Mouse (Mus musculus) liver, embryonic 14.5 days (tissue): ENCODE results near the gene Ralgapa2. TPM values are rescaled to one million over a fixed set of nuclear protein-coding genes. Genes with fewer than 3 reads are reported as not detected.

Experiments
- ATAC-seq: fragments of 200-750 bp; cut with Nextera tagmentation; 2 replicates; pipeline ENCODE4 v1.8.0; 2017; ENCODE audit warnings: moderate number of reproducible peaks, mild to moderate bottlenecking, moderate library complexity; ENCODE audit not compliant: insufficient read depth
- DNase-seq, 3 experiments: peaks; one replicate each; pipeline ENCODE4 v3.0.0-alpha.2; 2012 to 2013; ENCODE audit warnings: low read depth in 3 of 3, low spot score in 3 of 3
- H3K27ac ChIP-seq: fragments of 300-500 bp; sonication (generic); 2 replicates; pipeline ENCODE4 v1.5.1; 2014; ENCODE audit warnings: moderate library complexity, mild to moderate bottlenecking, control low read depth, inconsistent platforms
- H3K27me3 ChIP-seq: fragments of 300-500 bp; sonication (generic); 2 replicates; pipeline ENCODE4 v1.6.1; 2014; ENCODE audit warnings: mild to moderate bottlenecking, low read length, moderate library complexity; ENCODE audit not compliant: control insufficient read depth, insufficient read depth
- H3K36me3 ChIP-seq: fragments of 300-500 bp; sonication (generic); replicated peaks from 2 replicates; pipeline ENCODE4 v1.6.1; 2014; ENCODE audit warnings: low read depth; ENCODE audit not compliant: control insufficient read depth, insufficient read depth
- H3K4me1 ChIP-seq, 2 experiments: fragments of 200-500 bp in 1 of 2; fragments of 300-500 bp in 1 of 2; sonication (generic) in 1 of 2; replicated peaks; 2 replicates each; pipeline ENCODE4 v1.6.1; 2012 to 2014; ENCODE audit warnings: antibody characterized with exemption in 1 of 2, inconsistent platforms in 1 of 2, low read length in 1 of 2; ENCODE audit not compliant: control insufficient read depth in 2 of 2, insufficient read depth in 2 of 2
- H3K4me2 ChIP-seq: fragments of 300-500 bp; sonication (generic); 2 replicates; pipeline ENCODE4 v1.6.1; 2014; ENCODE audit warnings: low read depth, mild to moderate bottlenecking, control low read depth, moderate library complexity
- H3K4me3 ChIP-seq, 2 experiments: fragments of 200-500 bp in 1 of 2; fragments of 300-500 bp in 1 of 2; sonication (generic) in 1 of 2; 2 replicates each; pipeline ENCODE4 v1.5.1; 2012 to 2014; ENCODE audit warnings: low read depth in 2 of 2, low read length in 2 of 2, mild to moderate bottlenecking in 2 of 2, control low read depth in 1 of 2, inconsistent platforms in 1 of 2, moderate library complexity in 1 of 2; ENCODE audit not compliant: insufficient read depth in 1 of 2
- H3K9ac ChIP-seq: fragments of 300-500 bp; sonication (generic); replicated peaks from 2 replicates; pipeline ENCODE4 v1.6.1; 2014; ENCODE audit warnings: mild to moderate bottlenecking, control low read depth, moderate library complexity
- H3K9me3 ChIP-seq: fragments of 300-500 bp; sonication (generic); 2 replicates; pipeline ENCODE4 v1.6.1; 2016; ENCODE audit warnings: low read length, mixed read lengths; ENCODE audit not compliant: control insufficient read depth
- CTCF ChIP-seq: IDR thresholded peaks from 2 replicates; pipeline ENCODE4 v1.5.1; 2016; ENCODE audit warnings: antibody characterized with exemption, low read depth, control low read depth
- EP300 ChIP-seq: IDR thresholded peaks from 2 replicates; pipeline ENCODE4 v1.6.1; 2016; ENCODE audit warnings: antibody characterized with exemption, low read depth
- WGBS: fragments of 180-500 bp; shearing (Covaris S2); extraction: QIAGEN DNeasy Blood & Tissue Kit; methylation state at CpG from one replicate; pipeline ENCODE4 v1.1.7; 2014; ENCODE audit not compliant: insufficient replicate concordance; 5-methylcytosine and 5-hydroxymethylcytosine counted together
- polyA plus RNA-seq, 2 experiments: library from polyadenylated mRNA; depleted of rRNA in 1 of 2; stranded (reverse) in 1 of 2; unstranded in 1 of 2; fragments of >200 nt; fragmentation: Nextera tagmentation in 1 of 2; extraction: Ambion mirVana in 1 of 2; gene quantifications; 2 replicates each; pipeline versions ENCODE4 v1.2.1 to v1.2.3; 2012 to 2014

Ralgapa2 gene
- polyA plus RNA-seq, 2 experiments, result 2.1 to 3.6 TPM

DNA sequence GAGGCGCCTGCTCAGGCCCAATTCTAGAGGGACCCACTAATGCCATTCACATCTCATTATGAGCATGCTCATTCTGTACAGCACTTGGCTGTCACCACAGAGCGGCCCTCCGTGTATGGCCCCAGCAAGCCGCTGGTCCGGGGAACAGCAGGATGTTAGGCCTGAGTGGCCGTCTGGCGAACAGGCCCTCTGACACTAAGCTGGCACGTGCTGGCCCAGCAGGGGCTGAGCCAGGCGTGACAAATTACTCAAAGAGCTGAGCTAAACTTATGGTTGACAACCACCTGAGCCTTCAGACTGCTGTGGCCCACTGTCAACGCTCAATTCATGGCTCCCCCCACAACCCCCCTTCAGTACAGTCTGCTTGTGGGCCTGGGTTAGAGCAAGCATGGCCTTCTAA, 249.9 kb downstream of the Ralgapa2 start:
- TF ChIP-seq EP300 (no peak), CTCF (no peak)
- 63% methylated on average over 10 of the region's 10 CpGs for WGBS
- Histone ChIP-seq H3K27me3 (no peaks in the 10 kb centered on the region), H3K36me3 (no peaks in the 10 kb centered on the region), H3K4me2 (no peak overlapping the region), H3K9ac (no peak overlapping the region), H3K4me1 (no peaks in the 10 kb centered on the region), H3K9me3 (no peaks in the 10 kb centered on the region), H3K27ac (no peak overlapping the region), H3K4me3 (no peak overlapping the region)
- ATAC-seq (no peak), DNase-seq (no peak)

DNA sequence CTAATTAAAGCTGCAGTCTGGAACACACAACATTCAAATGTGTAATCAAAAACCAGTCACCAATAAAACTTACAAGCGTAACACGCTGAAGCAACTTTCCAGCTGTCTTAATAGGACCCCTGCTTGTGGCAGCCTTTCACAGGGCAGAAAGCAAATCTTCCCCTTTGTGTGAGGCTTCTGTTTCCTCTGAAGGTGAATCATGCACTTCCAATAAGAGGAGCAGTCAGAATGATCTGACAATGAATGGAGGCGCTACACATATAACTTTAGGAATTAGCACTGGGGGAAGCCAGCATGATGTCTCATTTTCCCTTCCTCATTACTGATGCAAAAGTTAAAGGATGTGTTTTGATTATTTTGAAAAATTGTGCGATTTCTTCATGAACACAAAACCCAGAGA, 251.0 kb downstream of the Ralgapa2 start:
- TF ChIP-seq EP300 (no peak), CTCF (no peak)
- Histone ChIP-seq H3K4me1 (no peaks in the 10 kb centered on the region), H3K27me3 (no peaks in the 10 kb centered on the region), H3K4me2 (no peak overlapping the region), H3K4me3 (no peak overlapping the region), H3K36me3 (no peaks in the 10 kb centered on the region), H3K9ac (no peak overlapping the region), H3K9me3 (no peaks in the 10 kb centered on the region), H3K27ac (no peak overlapping the region)
- 82% methylated on average over 4 of the region's 4 CpGs for WGBS
- DNase-seq, result no peak
- no peak for ATAC-seq

DNA sequence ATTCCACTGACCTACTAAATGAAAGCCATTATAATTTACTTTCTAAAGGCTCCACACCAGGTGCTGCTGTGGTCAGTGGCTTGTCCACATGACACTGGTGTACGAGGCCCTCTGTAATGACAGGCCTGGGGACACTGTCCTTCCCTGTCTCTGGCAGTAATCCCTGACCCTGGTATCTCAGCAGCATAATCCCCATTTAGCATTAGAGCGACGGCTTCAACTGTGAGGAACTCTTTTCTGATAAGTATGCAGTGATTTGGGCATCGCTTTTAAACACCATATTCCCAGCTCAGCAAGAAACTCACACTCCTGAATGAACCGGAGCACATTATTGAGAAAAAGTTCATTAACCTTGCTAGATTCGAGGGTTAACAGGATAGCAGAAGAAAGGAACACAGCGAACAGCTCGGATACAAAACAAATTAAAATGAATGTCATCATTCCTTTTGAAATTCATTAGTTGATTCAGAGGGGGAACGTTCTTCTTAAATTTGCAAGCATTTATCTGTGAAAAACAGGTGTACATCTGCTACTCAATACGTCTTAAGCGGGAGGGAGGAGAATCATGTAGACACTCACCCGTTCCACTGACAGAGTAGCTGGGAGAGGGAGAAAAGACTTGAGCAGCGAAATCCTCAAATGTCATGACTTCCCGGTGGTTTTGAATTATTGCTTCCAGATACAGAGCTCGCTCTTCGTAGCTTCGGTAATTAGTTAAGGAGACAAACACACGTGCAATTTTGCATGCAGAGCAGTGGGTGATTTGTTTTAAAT, 252.2 kb downstream of the Ralgapa2 start:
- Histone ChIP-seq H3K36me3 (no peaks in the 10 kb centered on the region), H3K4me3 (no peak overlapping the region), H3K27me3 (no peaks in the 10 kb centered on the region), H3K4me2 (no peak overlapping the region), H3K27ac (no peak overlapping the region), H3K9me3 (no peaks in the 10 kb centered on the region), H3K4me1 (no peaks in the 10 kb centered on the region), H3K9ac (no peak overlapping the region)
- WGBS, result 63% methylated on average over 18 of the region's 18 CpGs
- TF ChIP-seq CTCF, result no peak
- TF ChIP-seq EP300, result no peak
- no peak for ATAC-seq
- no peak for DNase-seq

DNA sequence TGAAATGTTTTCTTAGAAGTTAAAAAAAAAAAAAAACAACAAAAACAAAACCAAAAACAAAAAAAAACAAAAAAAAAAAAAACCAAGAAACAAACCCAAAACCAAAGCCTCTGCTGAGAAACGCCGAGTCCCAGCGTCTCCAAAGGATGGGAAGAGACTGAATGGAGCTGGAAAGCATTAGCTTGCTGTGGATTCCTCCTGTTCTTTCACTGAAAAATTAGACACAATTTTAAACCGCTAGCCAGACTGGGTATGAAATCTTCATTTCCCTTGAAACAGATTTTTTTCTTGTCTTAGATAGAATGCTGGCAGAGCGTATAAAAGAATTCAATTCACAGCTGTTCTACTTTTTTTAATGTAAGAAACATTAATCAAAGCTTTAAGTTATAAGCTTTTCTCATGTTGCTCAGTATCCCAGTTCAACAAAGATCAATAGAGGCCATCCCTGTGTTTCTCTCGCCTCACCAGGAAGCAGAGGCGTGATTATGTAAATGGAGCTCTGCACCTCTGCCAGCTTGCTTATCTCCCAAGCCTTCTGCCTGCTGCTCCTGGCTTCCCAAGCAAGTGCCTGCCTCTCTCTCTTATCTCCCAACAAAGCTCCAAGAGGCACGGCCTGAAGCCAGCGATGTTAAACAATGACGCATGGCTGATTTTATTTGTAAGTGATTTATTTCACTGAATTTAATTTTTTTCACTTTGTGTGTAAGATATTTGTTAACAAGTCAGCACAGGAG, 253.2 kb downstream of the Ralgapa2 start:
- Histone ChIP-seq H3K9ac (no peak overlapping the region), H3K27ac (no peak overlapping the region), H3K4me2 (no peak overlapping the region), H3K36me3 (no peaks in the 10 kb centered on the region), H3K27me3 (no peaks in the 10 kb centered on the region), H3K4me1 (no peaks in the 10 kb centered on the region), H3K9me3 (no peaks in the 10 kb centered on the region), H3K4me3 (no peak overlapping the region)
- ATAC-seq (no peak), DNase-seq (peak in 1 of 3 experiments; percentile 6)
- TF ChIP-seq CTCF (no peak), EP300 (no peak)
- WGBS, result 47% methylated on average over 10 of the region's 10 CpGs

DNA sequence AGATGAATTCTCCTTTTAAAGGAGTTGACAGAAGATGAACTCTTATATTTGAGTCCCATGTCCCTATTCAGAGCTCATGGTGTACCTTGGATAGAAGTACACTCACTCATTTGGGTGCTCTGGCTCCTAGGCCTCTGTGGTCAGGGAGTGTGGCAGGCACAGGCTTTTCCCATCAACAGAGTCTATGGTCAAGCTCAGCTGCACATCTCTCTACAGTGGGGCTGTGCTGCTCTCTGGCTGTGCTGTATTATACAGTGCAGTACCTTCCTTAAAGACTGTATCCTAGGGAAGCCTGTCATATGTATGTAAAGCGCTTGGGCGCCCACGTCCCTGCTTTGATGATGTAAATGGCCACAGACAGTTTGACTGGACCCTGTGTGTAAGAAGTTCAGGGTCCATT, 254.5 kb downstream of the Ralgapa2 start:
- Histone ChIP-seq H3K27me3 (no peaks in the 10 kb centered on the region), H3K9me3 (no peaks in the 10 kb centered on the region), H3K4me3 (no peak overlapping the region), H3K9ac (no peak overlapping the region), H3K4me1 (no peaks in the 10 kb centered on the region), H3K27ac (no peak overlapping the region), H3K4me2 (no peak overlapping the region), H3K36me3 (no peaks in the 10 kb centered on the region)
- TF ChIP-seq EP300, result no peak
- no peak for TF ChIP-seq CTCF
- no peak for ATAC-seq
- no peak for DNase-seq
- WGBS, result 77% methylated on average over 3 of the region's 3 CpGs
